Mouse (Mus musculus) gastrocnemius, postnatal 10 days (tissue): ENCODE data around the gene Stap1. TPM values are rescaled to one million over a fixed set of nuclear protein-coding genes. Genes with fewer than 3 reads are reported as not detected.

Experiments
- DNase-seq: peaks from one replicate; pipeline ENCODE4 v3.0.0; 2021; ENCODE audit warnings: mixed read lengths
- long read RNA-seq, 2 experiments: library from polyadenylated mRNA; stranded (forward); transcript quantifications; one replicate each; pipeline ENCODE4 v2.0.0; 2021
- total RNA-seq, 2 experiments: library from RNA; stranded (reverse); gene quantifications; 2 replicates each; pipeline ENCODE4 v1.2.3; 2021

Stap1 gene
- total RNA-seq = under 1 TPM; 0.20 to 0.26 TPM
- long read RNA-seq, experiment 1 = 0 reads
- long read RNA-seq, experiment 2 = 0 reads

- DNase-seq = no peak
These were observed at the start of gene Stap1 for GRCm38 (mm10) chr5:86071538-86071937. Gene Stap1 (plus strand): TSS chr5:86071746.

DNA sequence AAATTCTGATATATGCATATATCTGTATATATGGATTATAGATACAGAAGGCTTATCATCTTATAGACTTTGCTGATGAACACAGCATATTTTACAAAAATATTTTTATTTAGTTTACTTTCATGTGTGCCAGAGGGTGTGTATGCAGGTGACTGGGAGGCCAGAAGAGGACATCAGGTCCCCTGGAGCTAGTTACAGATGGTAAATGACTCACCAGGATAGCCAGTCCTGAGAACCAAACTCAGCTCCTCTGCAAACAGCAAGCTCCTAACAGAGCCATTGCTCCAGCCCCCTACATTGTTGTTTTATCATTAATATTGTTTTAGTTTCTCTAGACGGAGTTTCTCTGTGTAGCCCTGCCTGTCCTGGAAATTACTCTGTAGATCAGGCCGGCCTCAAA is 41.7 kb upstream of the Stap1 start:
- DNase-seq = no peak

DNA sequence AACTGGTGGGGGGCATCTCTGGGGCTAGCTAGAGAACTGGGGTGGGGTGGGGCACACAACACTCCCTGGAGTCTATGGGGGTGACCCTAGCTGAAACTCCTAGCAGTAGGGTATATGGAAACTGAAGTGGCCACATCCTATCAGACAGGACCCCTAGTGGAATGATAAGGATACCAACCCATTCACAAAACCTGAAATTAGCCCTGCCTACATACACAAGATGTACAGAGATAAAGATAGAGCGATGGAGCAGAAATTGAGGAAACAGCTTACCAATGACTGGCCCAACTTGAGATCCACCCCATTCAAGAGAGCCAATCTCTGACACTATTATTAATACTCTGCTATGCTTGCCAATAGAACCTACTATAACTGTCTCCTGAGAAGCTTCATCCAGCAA is 8.0 kb upstream of the Stap1 start:
- no peak for DNase-seq

- peak; percentile 95 for DNase-seq
These were observed 6.3 kb upstream of the Stap1 start, which contains the start of gene Cenpc1 for GRCm38 (mm10) chr5:86065101-86065875. Gene Cenpc1 (minus strand): TSS chr5:86065583.

DNA sequence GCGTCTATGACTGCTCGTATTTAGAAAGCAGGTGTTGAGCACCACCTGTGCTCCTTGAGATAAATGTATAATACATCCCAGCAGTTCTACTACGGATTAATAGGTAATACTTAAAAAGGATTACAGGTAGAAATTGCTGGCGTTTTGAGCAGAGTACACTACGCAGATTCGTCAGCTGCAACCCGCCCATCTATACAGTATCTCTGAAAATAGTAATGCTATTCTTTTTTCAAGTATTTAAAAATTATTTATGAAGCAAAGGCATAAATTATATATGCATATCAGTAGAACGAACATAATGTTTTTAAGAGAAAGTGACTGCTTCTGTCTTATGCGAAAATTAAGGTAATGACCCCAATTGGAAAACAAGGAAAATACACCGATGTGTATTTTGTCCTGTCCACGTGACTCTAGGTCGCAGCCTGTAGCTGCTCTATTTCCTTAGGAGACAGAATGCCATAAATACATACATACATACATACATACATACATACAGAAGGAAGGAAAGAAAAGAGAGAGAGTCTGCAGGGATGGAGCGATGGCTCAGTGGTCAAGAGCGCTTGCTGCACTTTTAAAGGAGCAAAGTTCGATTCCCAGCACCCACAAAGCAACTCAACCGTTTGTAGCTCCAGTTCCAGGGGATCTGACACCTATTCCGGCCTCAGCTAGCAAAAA is 5.5 kb upstream of the Stap1 start:
- DNase-seq = no peak

DNA sequence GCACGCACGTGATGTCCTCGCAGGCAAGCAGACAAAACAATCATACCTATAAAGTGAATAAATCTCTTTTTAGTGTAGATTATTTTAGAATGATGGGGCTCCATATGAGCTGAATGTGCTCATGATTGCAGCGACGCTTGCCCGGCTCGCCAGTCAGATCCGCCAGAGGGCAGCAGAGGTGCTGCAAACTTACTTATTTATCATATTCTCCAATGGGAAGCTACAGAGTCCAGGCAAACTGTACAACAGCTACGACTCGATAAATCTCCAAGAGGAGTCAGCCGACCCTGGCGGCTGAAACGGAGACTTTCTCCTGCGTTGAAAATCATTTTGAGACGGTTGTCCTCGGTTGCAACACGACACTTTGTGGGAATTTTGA is 5.0 kb upstream of the Stap1 start:
- peak; percentile 81 for DNase-seq

DNA sequence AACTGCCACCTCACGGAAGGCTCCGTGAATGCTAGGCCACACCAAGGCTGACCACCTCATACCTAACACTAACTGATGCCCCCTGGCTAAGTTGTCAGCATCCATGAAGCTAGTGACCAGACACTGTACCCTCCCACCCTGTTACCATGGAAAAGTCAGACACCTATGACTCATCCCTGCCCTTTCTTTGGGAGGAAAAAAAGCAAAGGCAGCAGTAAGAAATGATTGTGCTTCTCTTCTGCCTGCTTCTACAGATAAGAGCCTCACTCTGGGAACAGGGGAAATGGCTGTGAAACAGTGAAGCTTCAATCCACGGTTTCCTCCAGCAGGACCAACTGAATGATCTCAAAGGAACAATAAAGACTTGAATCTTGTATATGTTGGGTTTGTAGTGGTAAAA is 3.1 kb upstream of the Stap1 start:
- DNase-seq = no peak

GRCm38 (mm10) chr5:86069121-86069520 is 2.4 kb upstream of the Stap1 start:
- no peak for DNase-seq

DNA sequence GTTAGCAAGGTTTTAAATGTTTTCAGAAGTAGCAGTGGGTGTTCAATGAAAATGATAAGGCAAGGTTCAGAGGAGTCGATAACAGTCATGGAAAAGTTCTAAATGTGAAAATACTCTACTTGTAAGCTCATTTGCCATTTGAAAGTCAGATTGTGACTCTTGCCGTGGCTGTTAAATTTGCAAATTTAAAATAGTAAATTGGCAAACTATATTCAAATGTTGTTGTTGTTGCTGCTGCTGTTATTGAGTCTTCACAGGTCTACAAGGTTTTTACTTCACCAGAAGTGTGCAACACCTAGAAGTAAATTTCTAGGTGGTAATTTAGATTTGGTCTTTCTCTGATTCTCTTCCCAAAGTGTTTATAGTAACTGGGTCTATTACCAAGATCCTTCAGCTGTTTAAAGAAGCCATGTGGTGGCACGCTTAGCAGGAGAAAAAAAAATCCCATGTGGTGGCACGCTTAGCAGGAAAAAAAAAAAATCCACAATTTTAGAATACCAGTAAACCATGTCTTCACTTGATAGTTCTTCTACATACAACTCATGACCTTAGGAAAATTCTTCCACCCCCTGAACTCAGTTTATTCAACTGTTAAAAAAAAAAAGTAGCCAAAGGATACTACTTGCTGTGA is 1.3 kb downstream of the Stap1 start:
- no peak for DNase-seq

DNA sequence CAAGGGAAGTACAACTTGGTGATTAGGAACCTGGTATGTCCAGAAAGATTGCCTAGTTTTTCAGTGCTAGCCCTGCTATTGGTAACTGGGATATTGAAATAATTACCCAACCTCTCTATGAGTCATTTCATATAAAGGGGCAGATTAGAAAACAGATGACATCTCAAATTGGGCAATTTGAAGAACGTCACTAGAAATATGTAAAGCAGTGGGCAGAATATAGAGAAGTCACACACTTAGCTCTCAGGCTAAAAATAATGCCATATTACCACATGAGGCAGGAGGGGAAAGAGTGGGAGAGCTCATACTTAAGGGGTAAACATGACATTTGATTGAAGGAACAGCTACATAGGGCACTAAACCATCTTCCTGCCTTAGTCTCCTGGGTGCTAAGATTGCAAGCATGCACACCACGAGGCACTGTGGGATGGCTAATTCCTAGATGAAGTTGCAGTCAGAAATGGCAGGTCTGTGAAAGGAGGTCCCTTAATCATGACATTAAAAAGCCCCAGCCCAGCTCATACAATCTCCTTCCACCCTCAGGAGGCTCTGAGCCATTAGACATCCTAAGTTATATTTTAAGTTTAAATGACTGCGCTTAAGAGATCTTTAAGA is 7.3 kb downstream of the Stap1 start:
- DNase-seq = no peak

DNA sequence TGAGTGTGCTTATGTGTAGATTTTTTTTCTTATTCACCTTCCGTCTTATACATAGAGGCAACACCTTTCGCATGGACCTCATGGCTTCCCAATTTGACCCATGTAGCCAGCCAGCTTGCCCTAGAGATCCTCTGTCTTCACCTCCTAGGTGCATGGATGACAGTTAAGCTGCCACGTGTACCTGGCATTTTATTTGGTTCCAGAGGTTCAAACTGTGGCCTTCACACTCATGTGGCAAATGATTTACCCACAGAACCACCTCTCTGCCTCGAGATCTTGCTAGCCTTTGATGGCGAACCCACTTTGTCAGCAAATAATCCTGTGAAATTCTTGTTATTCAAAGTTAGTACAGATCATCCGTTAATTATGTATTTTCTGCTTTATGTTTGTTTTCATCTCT is 12.4 kb downstream of the Stap1 start:
- DNase-seq = no peak

- DNase-seq = no peak
These were observed 13.4 kb downstream of the Stap1 start for GRCm38 (mm10) chr5:86084979-86085378.

DNA sequence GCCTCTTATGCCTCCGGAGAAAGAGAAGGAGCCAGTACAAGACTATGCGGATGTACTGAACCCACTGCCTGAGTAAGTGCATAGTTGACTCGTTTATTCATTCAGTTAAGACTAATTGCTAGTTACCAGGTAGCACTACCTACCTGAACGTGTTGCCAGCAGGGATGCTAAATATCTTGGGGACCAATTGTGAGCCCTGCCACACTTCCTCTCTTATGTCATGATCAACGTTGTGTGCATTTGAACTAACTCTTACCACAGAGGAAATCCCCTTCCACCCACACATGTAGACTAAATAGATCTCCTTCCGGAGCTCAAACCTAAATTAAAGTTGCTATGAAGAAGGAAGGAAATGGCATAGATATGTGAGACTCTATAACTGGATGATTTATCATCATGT is 15.2 kb downstream of the Stap1 start:
- no peak for DNase-seq

- DNase-seq = no peak
These were observed 23.2 kb downstream of the Stap1 start for GRCm38 (mm10) chr5:86094754-86095153.

- DNase-seq = no peak
These were observed 27.4 kb downstream of the Stap1 start for GRCm38 (mm10) chr5:86098988-86099387.

DNA sequence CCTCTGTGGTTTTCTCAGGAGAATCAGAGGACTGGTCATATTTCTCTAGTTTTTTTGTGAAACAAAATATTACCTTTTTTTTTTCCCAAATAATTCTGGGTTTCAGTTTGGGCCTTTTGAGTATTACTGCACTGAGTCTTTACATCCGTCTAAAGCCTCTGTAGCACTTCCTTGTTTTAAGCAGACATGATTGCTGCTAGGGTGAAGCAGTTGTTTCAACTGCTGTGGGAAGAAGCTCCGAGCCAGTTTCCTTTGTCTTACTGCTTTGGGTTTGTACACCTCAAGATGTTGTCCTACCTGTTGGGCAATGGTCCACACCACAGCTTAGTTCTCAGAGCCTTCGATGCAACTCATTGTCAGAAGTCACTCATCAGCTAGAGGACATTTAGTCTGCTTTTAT is 29.1 kb downstream of the Stap1 start:
- DNase-seq = no peak

GRCm38 (mm10) chr5:86102176-86102575 is 30.6 kb downstream of the Stap1 start:
- no peak for DNase-seq

DNA sequence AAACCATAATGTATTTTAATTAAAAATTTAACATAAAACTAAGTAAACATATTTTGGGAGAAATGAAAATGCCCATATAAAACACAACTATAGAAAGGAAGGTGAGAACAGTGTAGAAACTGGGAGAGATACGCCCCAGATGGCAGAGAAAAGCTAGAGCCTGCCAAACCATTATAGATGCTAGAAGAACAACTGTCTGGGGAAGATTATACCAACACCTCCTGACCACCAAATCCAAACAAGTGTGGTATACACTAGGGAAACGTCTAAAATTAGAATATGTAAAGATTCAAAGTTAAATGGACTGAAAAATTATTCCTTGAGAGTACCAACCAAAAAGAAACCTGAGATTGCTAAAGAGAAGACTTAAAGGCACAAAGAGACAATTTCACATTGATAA is 35.1 kb downstream of the Stap1 start:
- no peak for DNase-seq

GRCm38 (mm10) chr5:86111074-86111473 is 39.5 kb downstream of the Stap1 start:
- DNase-seq = no peak

GRCm38 (mm10) chr5:86113037-86113436 is 41.5 kb downstream of the Stap1 start:
- no peak for DNase-seq

DNA sequence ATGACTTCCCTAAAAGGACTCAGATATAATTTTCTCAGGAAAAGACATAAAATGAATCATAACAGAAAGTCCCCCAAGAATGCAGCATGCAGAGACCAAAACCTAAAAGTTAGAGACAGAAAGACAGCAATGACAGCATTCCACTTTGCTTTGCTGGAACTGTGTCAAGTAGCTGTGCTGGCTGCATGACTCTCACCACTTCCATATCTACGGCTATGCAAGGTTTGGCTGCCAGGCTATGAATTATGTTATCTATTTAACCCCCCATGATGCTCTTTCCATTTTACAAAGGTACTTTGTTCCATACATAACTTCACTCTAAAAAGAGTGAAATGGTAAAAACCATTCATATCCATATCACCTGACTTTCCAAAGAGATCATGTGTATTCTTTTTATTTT is 42.5 kb downstream of the Stap1 start:
- DNase-seq = no peak

- no peak for DNase-seq
These were observed 47.0 kb downstream of the Stap1 start for GRCm38 (mm10) chr5:86118457-86119094.
